Mouse (Mus musculus) embryonic facial prominence, embryonic 14.5 days (tissue): ENCODE results near the gene Map3k13. TPM values are rescaled to one million over a fixed set of nuclear protein-coding genes. Genes with fewer than 3 reads are reported as not detected.

ENCODE experiments used
- ATAC-seq: fragments of 200-750 bp; cut with Nextera tagmentation; 2 replicates; pipeline ENCODE4 v1.8.0; 2017; ENCODE audit warnings: low read depth, moderate number of reproducible peaks, moderate TSS enrichment
- DNase-seq: peaks from one replicate; pipeline ENCODE4 v3.0.0-alpha.2; 2015; ENCODE audit warnings: low spot score
- H3K27ac ChIP-seq: fragments of 300-500 bp; sonication (generic); replicated peaks from 2 replicates; pipeline ENCODE4 v1.5.1; 2014; ENCODE audit warnings: low read depth, mild to moderate bottlenecking, low read length, moderate library complexity
- H3K27me3 ChIP-seq: fragments of 300-500 bp; sonication (generic); replicated peaks from 2 replicates; pipeline ENCODE4 v1.6.1; 2014; ENCODE audit warnings: low read length; ENCODE audit not compliant: control insufficient read depth, insufficient read depth
- H3K36me3 ChIP-seq: fragments of 300-500 bp; sonication (generic); 2 replicates; pipeline ENCODE4 v1.6.1; 2014; ENCODE audit warnings: low read length, mixed read lengths; ENCODE audit not compliant: control insufficient read depth, insufficient read depth
- H3K4me1 ChIP-seq: fragments of 300-500 bp; sonication (generic); 2 replicates; pipeline ENCODE4 v1.6.1; 2014; ENCODE audit warnings: antibody characterized with exemption, low read length; ENCODE audit not compliant: control insufficient read depth, insufficient read depth
- H3K4me2 ChIP-seq: fragments of 300-500 bp; sonication (generic); 2 replicates; pipeline ENCODE4 v1.6.1; 2014; ENCODE audit warnings: low read depth, mild to moderate bottlenecking, low read length, moderate library complexity, mixed read lengths
- H3K4me3 ChIP-seq: fragments of 300-500 bp; sonication (generic); 2 replicates; pipeline ENCODE4 v1.5.1; 2014; ENCODE audit warnings: low read depth, mild to moderate bottlenecking, low read length
- H3K9ac ChIP-seq: fragments of 300-500 bp; sonication (generic); 2 replicates; pipeline ENCODE4 v1.6.1; 2014; ENCODE audit warnings: low read depth, mild to moderate bottlenecking, low read length, moderate library complexity, mixed read lengths
- H3K9me3 ChIP-seq: fragments of 300-500 bp; sonication (generic); 2 replicates; pipeline ENCODE4 v1.6.1; 2016; ENCODE audit warnings: low read length; ENCODE audit not compliant: control insufficient read depth
- WGBS: fragments of 180-500 bp; shearing (Covaris S2); extraction: QIAGEN DNeasy Blood & Tissue Kit; methylation state at CpG from one replicate; pipeline ENCODE4 v1.1.7; 2014; 5-methylcytosine and 5-hydroxymethylcytosine counted together
- polyA plus RNA-seq: library from polyadenylated mRNA; unstranded; fragments of >200 nt; fragmentation: Nextera tagmentation; extraction: Ambion mirVana; gene quantifications from 2 replicates; pipeline ENCODE4 v1.2.1, GENCODE M21; 2014

The Map3k13 gene
- polyA plus RNA-seq, 1 experiment from 2014 or later = 0.95 TPM

DNA sequence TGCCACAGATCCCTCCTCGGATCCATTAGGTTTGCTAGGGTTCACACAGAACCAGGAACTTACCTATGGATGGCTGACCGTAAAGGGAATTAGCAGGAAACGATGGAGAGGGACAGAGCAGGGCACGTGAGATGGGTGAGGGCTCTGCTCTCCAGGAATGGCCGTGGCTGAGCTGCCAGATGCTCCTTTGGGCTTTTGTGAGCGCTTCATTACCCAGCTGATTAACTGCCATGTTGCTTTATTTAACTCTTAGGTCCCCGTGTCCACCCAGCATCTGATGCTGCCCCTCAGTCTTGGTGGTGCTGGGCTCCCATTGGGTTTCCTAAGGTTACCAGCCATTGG, 21.5 kb downstream of the Map3k13 start:
- H3K27me3 ChIP-seq = no peaks in the 10 kb centered on the region
- H3K9ac ChIP-seq = no peak overlapping the region
- no peak for DNase-seq
- no peak for ATAC-seq
- WGBS = 60% methylated on average over 7 of the region's 7 CpGs
- no peaks in the 10 kb centered on the region for H3K36me3 ChIP-seq
- H3K4me3 ChIP-seq = no peak overlapping the region
- H3K27ac ChIP-seq = no peak overlapping the region
- 0 out of 2 replicates have a peak, but pooled peaks cover 3% of the 10 kb centered on the region for H3K4me1 ChIP-seq
- H3K4me2 ChIP-seq = no peak overlapping the region
- no peaks in the 10 kb centered on the region for H3K9me3 ChIP-seq

DNA sequence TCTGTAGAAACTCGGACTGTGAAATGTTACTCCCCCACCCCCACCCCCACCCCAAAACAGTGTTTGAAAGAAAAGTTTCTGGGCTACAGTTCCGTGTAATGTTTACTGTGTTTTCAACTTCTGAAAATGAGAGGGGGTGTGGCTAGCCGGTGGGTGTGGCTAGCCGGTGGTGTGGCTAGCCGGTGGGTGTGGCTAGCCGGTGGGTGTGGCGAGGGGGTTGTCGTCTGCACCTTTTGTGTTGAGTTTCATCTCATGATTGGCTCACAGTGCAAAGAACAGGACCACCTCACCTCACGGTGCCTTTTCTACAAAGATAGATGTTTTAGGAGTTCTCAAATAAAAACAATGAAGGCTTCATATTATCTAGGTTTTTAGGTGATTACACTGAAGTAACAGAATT, 24.0 kb downstream of the Map3k13 start:
- WGBS = 44% methylated on average over 9 of the region's 9 CpGs
- H3K4me2 ChIP-seq = no peak overlapping the region

DNA sequence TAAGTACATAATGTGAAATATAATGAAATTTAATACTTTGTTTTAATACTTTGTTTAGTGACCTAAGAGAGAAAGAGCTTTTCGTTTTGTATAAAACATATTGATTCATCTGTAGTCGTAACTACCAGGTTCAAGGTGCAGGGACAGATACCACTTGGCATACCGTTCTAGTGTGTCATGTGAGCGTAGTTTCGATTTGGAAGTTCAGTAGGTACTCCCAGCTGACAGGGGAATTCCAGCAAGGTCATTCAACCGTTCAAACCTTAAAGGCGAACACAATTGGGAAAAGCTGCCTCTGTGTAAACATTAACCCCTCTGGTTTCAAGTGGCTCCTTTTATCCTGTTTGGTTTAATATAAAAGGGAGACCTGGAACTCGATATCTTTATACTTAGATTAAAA, 24.5 kb downstream of the Map3k13 start:
- Histone ChIP-seq H3K36me3 (no peaks in the 10 kb centered on the region), H3K27me3 (no peaks in the 10 kb centered on the region), H3K4me3 (no peak overlapping the region), H3K9me3 (no peaks in the 10 kb centered on the region), H3K4me1 (0 out of 2 replicates have a peak, but pooled peaks cover 3% of the 10 kb centered on the region), H3K4me2 (peak overlapping the region; percentile 16; the same call in 1 of the 2 replicates), H3K27ac (no peak overlapping the region), H3K9ac (no peak overlapping the region)
- DNase-seq (peak; percentile 35), ATAC-seq (peak; percentile 50; the same call in 1 of the 2 replicates)
- 38% methylated on average over 8 of the region's 8 CpGs for WGBS

More for the DNA sequence above, 24.0 kb downstream of the Map3k13 start:
- no peak overlapping the region for H3K4me3 ChIP-seq
- no peaks in the 10 kb centered on the region for H3K36me3 ChIP-seq
- ATAC-seq (peak; percentile 51; the same call in 1 of the 2 replicates), DNase-seq (peak; percentile 32)
- 0 out of 2 replicates have a peak, but pooled peaks cover 3% of the 10 kb centered on the region for H3K4me1 ChIP-seq
- H3K9me3 ChIP-seq = no peaks in the 10 kb centered on the region
- no peak overlapping the region for H3K27ac ChIP-seq
- no peaks in the 10 kb centered on the region for H3K27me3 ChIP-seq
- no peak overlapping the region for H3K9ac ChIP-seq

DNA sequence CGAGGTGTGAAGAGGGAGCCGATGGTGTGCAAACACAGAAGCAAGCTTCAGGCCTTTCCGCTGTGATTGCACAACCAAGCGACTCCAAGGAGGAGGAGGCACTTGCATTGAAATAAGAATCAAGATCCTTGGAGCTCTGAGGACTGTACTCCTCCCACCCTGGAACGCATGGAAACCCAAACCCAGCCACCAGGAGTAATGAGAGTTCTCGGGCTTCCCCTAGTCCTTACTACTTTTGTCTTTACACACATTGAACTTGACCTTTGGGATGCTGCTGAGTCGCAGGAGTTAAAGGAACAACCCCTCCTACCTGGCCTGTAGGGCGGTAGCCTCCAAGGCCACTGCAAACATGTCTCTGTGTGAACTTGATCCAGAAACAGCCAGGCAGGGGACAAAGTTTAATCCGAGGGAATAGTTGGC, 31.5 kb downstream of the Map3k13 start:
- no peaks in the 10 kb centered on the region for H3K4me1 ChIP-seq
- no peak for ATAC-seq
- no peak for DNase-seq
- H3K36me3 ChIP-seq = no peaks in the 10 kb centered on the region
- no peak overlapping the region for H3K27ac ChIP-seq
- no peak overlapping the region for H3K9ac ChIP-seq
- no peaks in the 10 kb centered on the region for H3K27me3 ChIP-seq
- H3K4me3 ChIP-seq = no peak overlapping the region
- no peak overlapping the region for H3K4me2 ChIP-seq
- no peaks in the 10 kb centered on the region for H3K9me3 ChIP-seq
- 60% methylated on average over 9 of the region's 9 CpGs for WGBS

DNA sequence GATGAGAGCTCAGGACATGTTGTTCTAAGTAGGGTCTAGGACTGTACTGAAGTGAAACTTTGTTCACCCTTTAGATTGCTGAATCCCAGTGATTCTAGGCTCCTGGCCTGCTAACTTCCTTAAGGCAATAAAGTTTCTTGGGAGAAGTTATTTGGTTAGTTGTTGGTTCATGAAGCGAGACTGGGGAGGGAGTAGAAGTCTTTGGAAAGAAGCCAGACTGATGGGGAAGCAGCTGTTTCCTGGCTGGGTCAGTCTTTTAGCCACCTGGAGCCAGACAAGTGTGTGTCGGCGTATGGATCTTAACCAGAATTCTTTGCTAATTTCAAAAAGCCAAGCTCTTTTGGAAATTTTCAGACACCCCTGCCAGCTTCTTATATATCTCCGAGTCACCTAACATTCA, 33.0 kb downstream of the Map3k13 start:
- 53% methylated on average over 4 of the region's 4 CpGs for WGBS
- DNase-seq = peak; percentile 61
- H3K36me3 ChIP-seq = no peaks in the 10 kb centered on the region
- H3K4me3 ChIP-seq = no peak overlapping the region
- no peak overlapping the region for H3K4me2 ChIP-seq
- H3K9ac ChIP-seq = no peak overlapping the region
- H3K27ac ChIP-seq = no peak overlapping the region
- ATAC-seq = no peak
- H3K9me3 ChIP-seq = no peaks in the 10 kb centered on the region
- H3K27me3 ChIP-seq = no peaks in the 10 kb centered on the region
- no peaks in the 10 kb centered on the region for H3K4me1 ChIP-seq

DNA sequence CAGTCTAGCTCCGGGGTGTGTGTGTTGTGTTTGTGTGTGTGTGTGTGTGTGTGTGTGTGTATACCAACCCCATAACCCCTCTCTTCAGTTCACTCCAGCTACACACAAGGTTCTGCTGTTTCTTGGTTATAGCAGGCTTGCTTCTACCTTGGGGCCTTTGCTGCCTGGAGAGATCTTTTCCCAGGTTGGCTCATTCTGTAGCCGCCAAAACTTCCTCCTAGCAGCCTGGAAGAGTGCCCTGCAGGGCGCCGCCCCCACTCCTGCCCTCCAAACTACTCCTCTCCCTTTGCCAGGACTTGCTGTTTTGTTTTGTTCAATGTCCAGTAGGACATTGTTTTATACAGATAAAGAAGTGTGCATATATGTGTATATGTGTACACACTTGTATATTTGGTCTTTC, 33.4 kb downstream of the Map3k13 start:
- no peaks in the 10 kb centered on the region for H3K9me3 ChIP-seq
- ATAC-seq (no peak), DNase-seq (no peak)
- no peak overlapping the region for H3K9ac ChIP-seq
- H3K27me3 ChIP-seq = no peaks in the 10 kb centered on the region
- 69% methylated on average over 4 of the region's 4 CpGs for WGBS
- H3K27ac ChIP-seq = 0 out of 2 replicates have a peak overlapping the region, but pooled peaks have one; percentile 6
- H3K36me3 ChIP-seq = no peaks in the 10 kb centered on the region
- H3K4me3 ChIP-seq = no peak overlapping the region
- H3K4me2 ChIP-seq = no peak overlapping the region
- no peaks in the 10 kb centered on the region for H3K4me1 ChIP-seq

DNA sequence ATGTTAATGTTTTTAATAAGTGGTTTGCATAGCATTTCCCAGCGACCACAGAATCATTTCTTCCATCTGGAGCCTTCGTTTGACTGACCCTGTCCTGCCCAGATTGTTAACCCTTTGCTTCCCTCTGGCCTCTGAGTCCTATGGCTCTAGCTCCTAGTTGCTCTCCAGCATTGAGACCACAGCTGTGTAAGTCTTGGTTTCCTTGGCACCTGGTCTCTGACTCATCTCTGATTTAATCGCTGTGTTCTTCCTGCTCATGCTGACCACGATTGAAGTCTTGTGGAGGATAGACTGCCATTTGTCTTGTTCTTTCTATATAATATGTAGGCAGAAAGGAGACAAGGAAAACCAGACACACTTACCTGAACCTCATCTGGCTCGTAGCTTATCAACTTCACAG, 35.6 kb downstream of the Map3k13 start:
- no peaks in the 10 kb centered on the region for H3K27me3 ChIP-seq

DNA sequence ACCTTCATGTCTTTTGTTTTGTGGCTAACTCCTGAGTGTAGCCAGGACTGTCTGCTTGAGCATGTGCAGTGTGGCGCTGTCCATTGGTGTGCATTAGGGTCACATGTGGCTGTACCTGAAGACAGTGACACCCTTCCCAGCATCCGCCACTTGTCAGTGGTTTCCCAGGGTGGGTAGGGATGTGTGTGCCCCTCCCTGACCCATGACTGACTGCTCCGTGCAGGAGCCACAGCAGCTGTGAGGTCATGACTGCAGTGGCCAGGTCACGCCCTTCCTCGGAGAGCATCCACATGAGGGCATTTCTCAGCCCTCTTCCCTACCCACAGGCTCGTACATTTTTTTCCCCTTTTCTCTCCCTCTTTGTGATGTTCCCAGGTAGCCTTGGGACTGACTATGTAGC, 36.6 kb downstream of the Map3k13 start:
- no peak for ATAC-seq
- no peaks in the 10 kb centered on the region for H3K4me1 ChIP-seq

More for the DNA sequence above, 35.6 kb downstream of the Map3k13 start:
- peak; percentile 39 for DNase-seq
- Histone ChIP-seq H3K4me3 (no peak overlapping the region), H3K4me2 (no peak overlapping the region), H3K9ac (no peak overlapping the region), H3K36me3 (no peaks in the 10 kb centered on the region), H3K27ac (no peak overlapping the region), H3K4me1 (no peaks in the 10 kb centered on the region), H3K9me3 (no peaks in the 10 kb centered on the region)
- WGBS = 35% methylated on average over 5 of the region's 5 CpGs
- no peak for ATAC-seq

DNA sequence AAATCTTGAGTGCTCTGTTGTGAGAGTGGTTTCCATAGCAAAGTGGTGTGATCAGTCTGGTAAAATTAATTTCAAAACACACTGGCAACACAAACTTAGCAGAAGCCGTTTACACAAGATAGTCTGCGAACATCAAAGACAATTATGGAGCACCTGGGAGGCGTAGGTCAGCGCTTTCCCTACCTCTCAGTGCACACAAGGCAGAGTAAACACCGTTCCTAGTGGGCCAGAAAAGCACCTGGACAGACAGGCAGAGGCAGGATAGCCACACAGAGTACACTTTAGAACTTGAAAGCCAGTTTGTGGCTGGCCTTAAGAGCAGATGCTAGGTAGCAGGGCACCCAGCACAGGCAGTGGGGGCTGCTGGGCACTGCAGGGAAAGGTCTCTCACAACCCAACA, 37.6 kb downstream of the Map3k13 start:
- H3K36me3 ChIP-seq = no peaks in the 10 kb centered on the region
- no peaks in the 10 kb centered on the region for H3K27me3 ChIP-seq
- H3K4me2 ChIP-seq = no peak overlapping the region
- no peak overlapping the region for H3K27ac ChIP-seq
- H3K4me1 ChIP-seq = no peaks in the 10 kb centered on the region
- no peak overlapping the region for H3K4me3 ChIP-seq
- DNase-seq = no peak
- H3K9me3 ChIP-seq = no peaks in the 10 kb centered on the region
- no peak for ATAC-seq
- WGBS = 71% methylated on average over 5 of the region's 5 CpGs
- H3K9ac ChIP-seq = no peak overlapping the region

More for the DNA sequence above, 36.6 kb downstream of the Map3k13 start:
- Histone ChIP-seq H3K9me3 (no peaks in the 10 kb centered on the region), H3K4me2 (no peak overlapping the region), H3K27ac (no peak overlapping the region), H3K27me3 (no peaks in the 10 kb centered on the region), H3K36me3 (no peaks in the 10 kb centered on the region), H3K4me3 (no peak overlapping the region), H3K9ac (no peak overlapping the region)
- WGBS = 50% methylated on average over 6 of the region's 6 CpGs
- no peak for DNase-seq
